Mouse (Mus musculus) right cerebral cortex, postnatal 36 days (tissue): ENCODE measurements around the gene Rilpl1.
"Not testable (repeated sequence)": the region's sequence is repeated elsewhere in the genome, so short reads cannot be mapped to it uniquely, and the experiment has no call there.

ENCODE experiments used
- DNase-seq, 2 experiments: peaks; one replicate each; pipeline ENCODE4 v3.0.0; 2022; ENCODE audit warnings: low spot score in 2 of 2, mixed read lengths in 1 of 2

Rilpl1 gene

DNA sequence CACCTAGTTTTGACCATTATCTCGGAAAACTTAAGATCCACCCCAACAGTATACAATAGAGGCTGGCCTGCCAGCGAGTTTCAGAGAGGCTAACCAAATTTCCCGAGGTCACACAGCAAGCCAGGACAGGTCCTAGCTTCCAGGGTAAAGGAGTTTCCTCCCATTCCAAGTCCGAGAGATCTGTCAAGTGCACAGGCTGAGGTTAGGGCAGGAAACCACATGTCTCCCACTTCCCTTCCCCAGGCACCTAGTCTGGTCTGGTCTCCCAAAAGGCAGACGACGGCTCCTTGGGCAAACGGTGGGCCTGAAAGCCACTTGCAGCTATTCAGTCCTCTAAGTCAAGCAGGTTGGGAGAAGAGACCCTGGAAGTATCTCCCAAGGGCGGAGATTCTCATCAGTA is 1.5 kb downstream of the Rilpl1 start:
- no peak for DNase-seq

DNA sequence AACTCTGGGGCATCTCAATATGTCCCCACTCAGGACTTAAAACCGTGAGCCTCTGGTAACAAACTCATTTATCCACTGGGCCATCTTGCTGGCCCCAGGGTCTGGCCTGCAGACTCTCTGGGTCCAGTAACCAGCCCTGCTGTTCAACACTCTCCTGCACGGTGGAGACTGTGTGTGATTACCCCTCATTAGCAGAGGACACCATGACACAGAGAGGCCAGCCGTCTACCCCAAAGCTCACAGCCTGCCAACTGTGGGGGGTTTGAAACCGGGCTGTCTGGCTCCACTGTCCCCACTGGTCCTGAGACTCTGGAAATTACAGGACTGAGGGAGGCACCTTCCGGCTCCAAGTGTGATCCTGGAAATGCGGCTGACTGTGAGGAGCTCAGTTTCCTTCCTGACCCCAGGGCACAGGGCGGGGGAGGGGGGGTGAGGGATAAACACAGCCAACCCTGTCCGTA is 2.0 kb downstream of the Rilpl1 start:
- no peak for DNase-seq

DNA sequence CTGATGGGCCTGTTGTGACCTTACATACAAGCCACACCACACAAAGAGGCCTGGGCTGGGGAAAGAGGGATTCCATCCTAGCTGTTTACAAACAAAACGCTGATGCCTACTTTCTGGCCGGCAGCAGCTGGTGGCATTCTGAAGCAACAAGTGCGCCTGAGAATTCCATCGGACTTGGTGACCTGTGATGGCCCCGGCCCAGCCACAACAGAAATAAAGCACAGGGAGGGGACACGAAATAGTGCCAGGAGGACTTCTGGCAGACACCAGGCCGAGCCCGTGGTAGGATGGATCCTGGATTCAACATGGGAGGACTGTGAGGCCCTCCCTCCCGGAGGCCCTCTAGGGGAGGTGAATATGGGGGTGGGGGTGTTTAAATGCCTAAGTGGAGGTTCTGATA is 2.4 kb downstream of the Rilpl1 start:
- DNase-seq, result no peak

GRCm38 (mm10) chr5:124528351-124528750 is 2.8 kb downstream of the Rilpl1 start:
- DNase-seq, result no peak

GRCm38 (mm10) chr5:124524943-124525342 is 6.2 kb downstream of the Rilpl1 start:
- no peak for DNase-seq

- no peak for DNase-seq
Measured at GRCm38 (mm10) chr5:124523032-124523431, 8.2 kb downstream of the Rilpl1 start.

DNA sequence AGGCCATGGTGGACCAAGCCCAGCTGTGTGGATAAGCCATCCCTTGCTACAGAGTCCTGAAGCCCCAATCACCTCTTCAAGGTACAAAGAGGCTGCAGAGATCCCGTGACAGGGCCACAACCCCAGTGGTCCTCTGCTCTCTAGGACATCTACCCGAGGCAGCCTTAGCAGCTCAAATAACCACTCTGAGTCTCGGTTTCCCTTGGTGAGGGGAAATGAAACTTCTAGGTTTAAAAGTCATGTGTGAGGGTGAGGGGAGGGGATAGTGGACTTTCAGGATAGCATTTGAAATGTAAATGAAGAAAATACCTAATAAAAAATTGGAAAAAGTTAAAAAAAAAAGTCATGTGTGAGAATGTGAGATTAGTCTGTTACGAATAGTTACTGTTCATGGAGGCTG is 9.6 kb downstream of the Rilpl1 start:
- DNase-seq, result no peak

GRCm38 (mm10) chr5:124518648-124519047 is 12.5 kb downstream of the Rilpl1 start:
- peak; percentile 74 to 88 for DNase-seq

GRCm38 (mm10) chr5:124515789-124516188 is 15.4 kb downstream of the Rilpl1 start:
- DNase-seq, result no peak

DNA sequence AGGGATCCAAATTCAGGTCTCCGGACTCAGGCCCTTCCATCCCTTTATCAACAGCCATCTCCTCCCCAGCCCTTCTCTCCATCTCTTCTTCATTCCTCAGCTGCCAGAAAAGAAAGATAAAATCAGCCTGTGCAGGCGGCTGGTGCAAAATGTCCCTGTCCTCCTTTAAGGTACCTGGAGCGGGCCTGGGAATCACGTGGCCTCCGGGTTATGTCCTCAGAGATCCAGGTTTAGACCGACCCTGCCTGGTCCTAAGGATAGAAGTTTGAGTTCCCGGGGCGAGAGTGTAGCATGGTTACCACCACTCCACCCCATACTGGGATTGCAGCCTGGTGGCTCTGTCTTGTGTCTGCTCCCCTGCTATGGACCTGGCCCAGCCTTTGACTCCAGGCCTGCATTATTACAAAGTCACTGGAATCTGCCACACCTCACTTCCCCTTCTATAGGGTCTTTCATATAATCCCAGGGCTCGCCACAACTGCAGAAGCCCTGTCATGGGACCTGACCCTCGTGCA is 20.6 kb downstream of the Rilpl1 start:
- no peak for DNase-seq

GRCm38 (mm10) chr5:124509742-124510237 is 21.4 kb downstream of the Rilpl1 start:
- no peak for DNase-seq

- DNase-seq, result no peak
Measured at GRCm38 (mm10) chr5:124509200-124509599, 22.0 kb downstream of the Rilpl1 start.

- DNase-seq, result no peak
Measured at GRCm38 (mm10) chr5:124506731-124507359, 24.3 kb downstream of the Rilpl1 start.

DNA sequence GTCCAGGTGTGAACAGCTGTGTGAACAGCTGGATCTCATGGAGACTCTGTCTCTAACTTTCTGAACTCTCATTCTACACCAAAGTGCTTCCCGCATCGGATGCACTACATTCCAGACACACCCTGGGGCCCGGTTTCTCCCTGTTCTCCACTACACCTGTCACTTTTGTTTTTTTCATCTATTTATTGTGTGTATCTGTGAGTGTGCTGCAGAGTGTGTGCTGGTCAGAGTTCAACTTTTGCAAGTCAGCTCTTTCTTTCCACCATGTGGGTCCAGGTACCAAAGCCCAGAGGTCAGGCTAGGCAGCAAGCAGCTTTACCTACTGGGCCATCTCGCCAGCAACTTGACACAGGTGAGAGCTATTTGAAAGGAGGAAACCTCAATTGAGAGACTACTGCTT is 26.0 kb downstream of the Rilpl1 start:
- DNase-seq, result no peak

- DNase-seq, result peak; percentile 89 to 92
Measured at GRCm38 (mm10) chr5:124503742-124504141, 27.4 kb downstream of the Rilpl1 start.

DNA sequence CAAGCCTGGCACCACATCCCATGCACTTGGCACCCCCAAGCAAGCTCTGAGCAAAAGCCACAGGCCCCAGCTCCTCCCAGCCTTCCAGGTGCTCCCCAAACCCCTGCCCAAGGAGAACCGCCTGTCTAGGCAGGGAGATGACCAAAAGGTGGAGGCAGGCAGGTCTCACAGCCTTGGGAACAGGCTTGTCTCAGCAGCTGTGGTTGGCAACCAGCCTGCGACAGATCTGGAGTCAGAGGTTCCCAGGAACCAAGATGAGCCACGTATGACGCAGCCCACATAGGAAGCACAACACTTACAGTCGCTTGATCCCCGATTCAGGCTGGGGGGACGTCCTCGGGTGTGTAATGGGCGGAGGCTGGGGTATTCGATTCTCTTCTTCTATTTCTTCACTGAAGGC is 29.6 kb downstream of the Rilpl1 start:
- no peak for DNase-seq

DNA sequence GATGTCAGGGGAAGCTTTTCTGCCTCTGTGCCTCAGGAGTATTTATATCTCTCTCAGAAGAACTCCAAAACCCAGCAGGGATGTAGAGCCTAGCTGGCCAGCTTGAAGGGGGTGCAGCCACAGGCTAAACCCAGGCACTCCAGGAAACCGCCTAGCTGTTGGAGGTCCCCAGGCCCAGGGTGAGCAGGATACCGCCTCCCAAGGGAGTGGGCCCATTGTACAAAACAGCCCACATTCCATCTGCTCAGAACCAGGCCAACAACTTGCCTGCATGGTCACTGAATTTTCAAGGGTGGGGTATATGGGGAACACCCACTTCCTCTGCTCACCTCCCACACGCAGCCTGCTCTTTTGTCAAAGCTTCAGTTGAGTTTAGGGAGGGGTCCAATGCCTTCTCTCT is 30.6 kb downstream of the Rilpl1 start:
- peak; percentile 65 to 75 for DNase-seq

GRCm38 (mm10) chr5:124500037-124500436 is 31.2 kb downstream of the Rilpl1 start:
- DNase-seq, result not testable (repeated sequence)

GRCm38 (mm10) chr5:124499001-124499400 is 32.2 kb downstream of the Rilpl1 start:
- DNase-seq, result no peak

- DNase-seq, result peak; percentile 29 to 52
Measured at GRCm38 (mm10) chr5:124498221-124498876, 32.8 kb downstream of the Rilpl1 start.

GRCm38 (mm10) chr5:124496614-124497514 is 34.3 kb downstream of the Rilpl1 start:
- DNase-seq, result no peak

DNA sequence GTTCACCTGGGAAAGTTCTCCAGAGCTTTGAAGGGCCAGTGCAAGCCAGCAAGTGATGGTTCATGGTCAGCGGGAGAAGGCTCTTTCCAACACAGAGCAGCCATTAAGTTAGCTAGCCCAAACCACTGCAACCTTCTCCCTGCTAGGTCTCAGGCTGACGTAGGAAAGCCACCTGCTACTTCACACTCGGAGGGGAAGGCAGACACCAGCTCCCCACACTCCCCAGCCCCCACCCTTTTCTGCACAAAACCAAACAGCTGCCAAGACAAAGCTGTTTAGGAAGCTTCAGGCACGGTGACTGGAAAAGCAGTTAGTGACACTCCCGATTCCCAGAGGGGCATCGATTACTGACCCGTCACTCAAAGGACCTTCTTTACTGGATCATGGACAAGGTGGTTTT is 35.6 kb downstream of the Rilpl1 start:
- peak in 1 of 2 experiments; percentile 29 for DNase-seq
